Mouse (Mus musculus) neural tube, embryonic 14.5 days (tissue): ENCODE results near the gene Abhd17a. TPM values are rescaled to one million over a fixed set of nuclear protein-coding genes. Genes with fewer than 3 reads are reported as not detected.

Source experiments
- microRNA-seq: library from miRNA; unstranded; fragments of <30 nt; microRNA quantifications from one replicate; pipeline ENCODE4, GENCODE M21; 2016
- polyA plus RNA-seq: library from polyadenylated mRNA; unstranded; fragments of >200 nt; fragmentation: Nextera tagmentation; extraction: Ambion mirVana; gene quantifications from 2 replicates; pipeline ENCODE4 v1.2.1, GENCODE M21; 2014

Gene Abhd17a
- polyA plus RNA-seq, 1 experiment from 2014 or later: 155 TPM

Small RNAs within 50 kb of the gene (microRNA-seq; reads per million reads assigned to microRNA genes)
- gene Mir6912: not detected

Other genes starting within 250 kb of the Abhd17a start
- gene Adamtsl5, start 241.9 kb downstream of the Abhd17a start, polyA plus RNA-seq: 0.09 and 2.5 TPM in 2 replicates
- 2.4 and 3.4 TPM in 2 replicates for gene Plk5, start 233.9 kb downstream of the Abhd17a start, polyA plus RNA-seq
- gene Mex3d, start 202.7 kb downstream of the Abhd17a start, polyA plus RNA-seq: 11.5 and 12.2 TPM in 2 replicates
- gene Mbd3, start 190.8 kb downstream of the Abhd17a start, polyA plus RNA-seq: 162 and 166 TPM in 2 replicates
- gene Uqcr11, start 183.5 kb downstream of the Abhd17a start, polyA plus RNA-seq: 674 and 791 TPM in 2 replicates
- 30.4 and 42.1 TPM in 2 replicates for gene Tcf3, start 156.7 kb downstream of the Abhd17a start, polyA plus RNA-seq
- 1.4 and 1.5 TPM in 2 replicates for gene Onecut3, start 95.5 kb downstream of the Abhd17a start, polyA plus RNA-seq
- 0.79 and 1.5 TPM in 2 replicates for gene Atp8b3, start 51.2 kb downstream of the Abhd17a start, polyA plus RNA-seq
- 30.6 and 30.7 TPM in 2 replicates for gene Rexo1, start 28.8 kb downstream of the Abhd17a start, polyA plus RNA-seq
- 3.5 and 4.8 TPM in 2 replicates for gene Klf16, start 13.0 kb downstream of the Abhd17a start, polyA plus RNA-seq
- gene Scamp4, start 12.5 kb upstream of the Abhd17a start, polyA plus RNA-seq: 71.6 and 72.4 TPM in 2 replicates
- 5.5 and 6.7 TPM in 2 replicates for gene Adat3, start 12.5 kb upstream of the Abhd17a start, polyA plus RNA-seq
- 0.96 and 0.98 TPM in 2 replicates for gene Gm49322, start 15.7 kb upstream of the Abhd17a start, polyA plus RNA-seq
- gene Csnk1g2, start 32.5 kb upstream of the Abhd17a start, polyA plus RNA-seq: 50.3 and 76.8 TPM in 2 replicates
- 75.0 and 79.7 TPM in 2 replicates for gene Btbd2, start 66.7 kb upstream of the Abhd17a start, polyA plus RNA-seq
- gene Mknk2, start 87.8 kb upstream of the Abhd17a start, polyA plus RNA-seq: 43.1 and 57.3 TPM in 2 replicates
- gene Mob3a, start 111.6 kb upstream of the Abhd17a start, polyA plus RNA-seq: 42.0 and 48.6 TPM in 2 replicates
- gene Izumo4, start 111.8 kb upstream of the Abhd17a start, polyA plus RNA-seq: 24.9 and 29.5 TPM in 2 replicates
- gene Ap3d1, start 151.9 kb upstream of the Abhd17a start, polyA plus RNA-seq: 109 and 125 TPM in 2 replicates
- 23.6 and 27.3 TPM in 2 replicates for gene Dot1l, start 164.9 kb upstream of the Abhd17a start, polyA plus RNA-seq
- 63.3 and 66.8 TPM in 2 replicates for gene Sf3a2, start 207.9 kb upstream of the Abhd17a start, polyA plus RNA-seq
- gene Plekhj1, start 208.3 kb upstream of the Abhd17a start, polyA plus RNA-seq: 126 and 127 TPM in 2 replicates
- 0.15 and 0.16 TPM in 2 replicates for gene Amh, start 214.9 kb upstream of the Abhd17a start, polyA plus RNA-seq
- gene Jsrp1, start 223.2 kb upstream of the Abhd17a start, polyA plus RNA-seq: 0.74 and 0.86 TPM in 2 replicates
- 1,177 and 1,236 TPM in 2 replicates for gene Oaz1, start 236.3 kb upstream of the Abhd17a start, polyA plus RNA-seq